Mouse (Mus musculus): ENCODE measurements around the gene D730048I06Rik. TPM values are rescaled to one million over a fixed set of nuclear protein-coding genes. Genes with fewer than 3 reads are reported as not detected.
"Not testable (repeated sequence)": the region's sequence is repeated elsewhere in the genome, so short reads cannot be mapped to it uniquely, and the experiment has no call there.

The D730048I06Rik gene
- polyA plus RNA-seq (2015; fragmentation: Nextera tagmentation; extraction: Ambion mirVana): not detected in 2 replicates

GRCm38 (mm10) chr9:35790001-35790400 lies at the start of gene D730048I06Rik, which contains the start of gene Gm27235:
Gene D730048I06Rik, minus strand, starts transcription at chr9:35790112.
Gene Gm27235, minus strand, starts transcription at chr9:35790101.
- Histone ChIP-seq H3K4me3 (no peak within 1 kb of the TSS), H3K27me3 (replicated peaks) (no peaks in the 10 kb centered on the region), H3K4me2 (no peak within 1 kb of the TSS), H3K36me3 (replicated peaks) (no peaks in the 10 kb centered on the region), H3K4me1 (no peaks in the 10 kb centered on the region), H3K9me3 (peaks cover 9% of the 10 kb centered on the region; the same call in 1 of the 2 replicates), H3K9ac (no peak within 1 kb of the TSS), H3K27ac (no peak within 1 kb of the TSS)
- 88% methylated on average over 3 of the region's 3 CpGs for WGBS
- no peak for ATAC-seq (replicated peaks)

GRCm38 (mm10) chr9:35817881-35818280 lies 28.0 kb upstream of the D730048I06Rik start:
- H3K4me3 ChIP-seq; H3K4me2 ChIP-seq; H3K27me3 ChIP-seq (replicated peaks); H3K27ac ChIP-seq; H3K36me3 ChIP-seq (replicated peaks); H3K9me3 ChIP-seq; H3K9ac ChIP-seq; H3K4me1 ChIP-seq; ATAC-seq (replicated peaks): not testable (repeated sequence)
- WGBS: 95% methylated on average over 15 of the region's 15 CpGs

- Histone ChIP-seq H3K4me1 (no peaks in the 10 kb centered on the region), H3K9ac (no peak overlapping the region), H3K27ac (no peak overlapping the region), H3K27me3 (replicated peaks) (no peaks in the 10 kb centered on the region), H3K9me3 (peaks cover 7% of the 10 kb centered on the region; the same call in 1 of the 2 replicates), H3K36me3 (replicated peaks) (no peaks in the 10 kb centered on the region), H3K4me3 (no peak overlapping the region), H3K4me2 (no peak overlapping the region)
- no peak for ATAC-seq (replicated peaks)
Measured at GRCm38 (mm10) chr9:35798146-35798545, 8.2 kb upstream of the D730048I06Rik start.

GRCm38 (mm10) chr9:35778009-35778408 lies 11.9 kb downstream of the D730048I06Rik start, which contains the start of gene Gm17727:
Gene Gm17727, minus strand, starts transcription at chr9:35778109.
- Histone ChIP-seq H3K4me3 (no peak within 1 kb of the TSS), H3K27ac (no peak within 1 kb of the TSS), H3K27me3 (replicated peaks) (no peaks in the 10 kb centered on the region), H3K4me1 (no peaks in the 10 kb centered on the region), H3K4me2 (no peak within 1 kb of the TSS), H3K36me3 (replicated peaks) (no peaks in the 10 kb centered on the region), H3K9ac (no peak within 1 kb of the TSS), H3K9me3 (no peaks in the 10 kb centered on the region; the same call in none of the 2 replicates)
- WGBS: 67% methylated on average over 3 of the region's 3 CpGs
- no peak for ATAC-seq (replicated peaks)

- Histone ChIP-seq H3K27ac (no peak overlapping the region), H3K36me3 (replicated peaks) (no peaks in the 10 kb centered on the region), H3K4me3 (no peak overlapping the region), H3K4me2 (no peak overlapping the region), H3K4me1 (no peaks in the 10 kb centered on the region), H3K9me3 (0 out of 2 replicates have a peak, but pooled peaks cover 5% of the 10 kb centered on the region), H3K9ac (no peak overlapping the region), H3K27me3 (replicated peaks) (no peaks in the 10 kb centered on the region)
- ATAC-seq (replicated peaks): no peak
Measured at GRCm38 (mm10) chr9:35756843-35757242, 33.1 kb downstream of the D730048I06Rik start.

GRCm38 (mm10) chr9:35740749-35741148 lies 49.2 kb downstream of the D730048I06Rik start, which contains the start of gene Gm17677:
Gene Gm17677, plus strand, starts transcription at chr9:35741049.
- Histone ChIP-seq H3K4me3 (no peak within 1 kb of the TSS), H3K4me2 (no peak within 1 kb of the TSS), H3K27ac (no peak within 1 kb of the TSS), H3K4me1 (no peaks in the 10 kb centered on the region), H3K36me3 (replicated peaks) (no peaks in the 10 kb centered on the region), H3K9me3 (no peaks in the 10 kb centered on the region), H3K9ac (no peak within 1 kb of the TSS), H3K27me3 (replicated peaks) (no peaks in the 10 kb centered on the region)
- ATAC-seq (replicated peaks): no peak

Other genes starting within 250 kb of the D730048I06Rik start
- gene Ddx25, start 231.6 kb downstream of the D730048I06Rik start, polyA plus RNA-seq (2015; fragmentation: Nextera tagmentation; extraction: Ambion mirVana): 27.9 and 30.0 TPM in 2 replicates
- 14.8 and 16.0 TPM in 2 replicates for gene Pus3, start 231.5 kb downstream of the D730048I06Rik start, polyA plus RNA-seq (2015; fragmentation: Nextera tagmentation; extraction: Ambion mirVana)
- gene Pate2, start 219.8 kb downstream of the D730048I06Rik start, polyA plus RNA-seq (2015; fragmentation: Nextera tagmentation; extraction: Ambion mirVana): 1.2 TPM in 2 replicates
- gene Hyls1, start 219.7 kb downstream of the D730048I06Rik start, polyA plus RNA-seq (2015; fragmentation: Nextera tagmentation; extraction: Ambion mirVana): 14.5 and 16.3 TPM in 2 replicates
- gene Pate4, start 178.2 kb downstream of the D730048I06Rik start, polyA plus RNA-seq (2015; fragmentation: Nextera tagmentation; extraction: Ambion mirVana): not detected in 2 replicates
- gene Pate3, start 141.9 kb downstream of the D730048I06Rik start, polyA plus RNA-seq (2015; fragmentation: Nextera tagmentation; extraction: Ambion mirVana): not detected in 2 replicates
- gene Pate1, start 102.7 kb downstream of the D730048I06Rik start, polyA plus RNA-seq (2015; fragmentation: Nextera tagmentation; extraction: Ambion mirVana): not detected in 2 replicates
- not detected in 2 replicates for gene Gm17677, start 49.1 kb downstream of the D730048I06Rik start, polyA plus RNA-seq (2015; fragmentation: Nextera tagmentation; extraction: Ambion mirVana)
- gene Gm17727, start 12.0 kb downstream of the D730048I06Rik start, polyA plus RNA-seq (2015; fragmentation: Nextera tagmentation; extraction: Ambion mirVana): not detected in 2 replicates
- not detected in 2 replicates for gene Gm27235, start within 50 bp of the D730048I06Rik start, polyA plus RNA-seq (2015; fragmentation: Nextera tagmentation; extraction: Ambion mirVana)
- gene 9230110F15Rik, start 54.0 kb upstream of the D730048I06Rik start, polyA plus RNA-seq (2015; fragmentation: Nextera tagmentation; extraction: Ambion mirVana): not detected in 2 replicates
- gene 9230113P08Rik, start 118.3 kb upstream of the D730048I06Rik start, polyA plus RNA-seq (2015; fragmentation: Nextera tagmentation; extraction: Ambion mirVana): not detected in 2 replicates